Mouse (Mus musculus) liver, postnatal 0 days (tissue): ENCODE measurements at regions not wholly inside any gene's neighbourhood (a gene's known extent, or its start where the extent isn't known, plus 50 kb on each side); places are given as distances from the start of the nearest gene placed in this dataset.

ENCODE experiments used
- ATAC-seq: fragments of 200-750 bp; cut with Nextera tagmentation; 2 replicates; pipeline ENCODE4 v1.8.0; 2017; ENCODE audit warnings: mild to moderate bottlenecking, moderate library complexity
- DNase-seq: peaks from one replicate; pipeline ENCODE4 v3.0.0-alpha.2; 2016
- H3K27ac ChIP-seq: fragments of 300-500 bp; sonication (generic); 2 replicates; pipeline ENCODE4 v1.5.1; 2014; ENCODE audit warnings: antibody characterized with exemption, moderate library complexity, mild to moderate bottlenecking, low read depth
- H3K27me3 ChIP-seq: fragments of 300-500 bp; sonication (generic); 2 replicates; pipeline ENCODE4 v1.6.1; 2014; ENCODE audit warnings: low read length, control low read depth, mixed read lengths; ENCODE audit not compliant: insufficient read depth
- H3K36me3 ChIP-seq: fragments of 300-500 bp; sonication (generic); replicated peaks from 2 replicates; pipeline ENCODE4 v1.6.1; 2014; ENCODE audit warnings: mild to moderate bottlenecking, control low read depth, low read length, moderate library complexity, mixed read lengths; ENCODE audit not compliant: insufficient read depth
- H3K4me1 ChIP-seq: fragments of 300-500 bp; sonication (generic); 2 replicates; pipeline ENCODE4 v1.6.1; 2014; ENCODE audit warnings: antibody characterized with exemption, mild to moderate bottlenecking, control low read depth; ENCODE audit not compliant: insufficient read depth
- H3K4me2 ChIP-seq: fragments of 300-500 bp; sonication (generic); 2 replicates; pipeline ENCODE4 v1.6.1; 2014; ENCODE audit warnings: low read depth, mild to moderate bottlenecking, low read length, moderate library complexity, mixed read lengths
- H3K4me3 ChIP-seq: fragments of 300-500 bp; sonication (generic); 2 replicates; pipeline ENCODE4 v1.5.1; 2014; ENCODE audit warnings: low read depth, low read length
- H3K9ac ChIP-seq: fragments of 300-500 bp; sonication (generic); replicated peaks from 2 replicates; pipeline ENCODE4 v1.6.1; 2014; ENCODE audit warnings: mild to moderate bottlenecking, moderate library complexity
- H3K9me3 ChIP-seq: fragments of 300-500 bp; sonication (generic); 2 replicates; pipeline ENCODE4 v1.6.1; 2016; ENCODE audit warnings: mild to moderate bottlenecking, control low read depth, low read length, mixed read lengths
- CTCF ChIP-seq: sonication (generic); IDR thresholded peaks from 2 replicates; pipeline ENCODE4 v1.5.1; 2016; ENCODE audit warnings: antibody characterized with exemption, low read depth
- EP300 ChIP-seq: IDR thresholded peaks from 2 replicates; pipeline ENCODE4 v1.6.1; 2016; ENCODE audit warnings: antibody characterized with exemption, low read depth, mild to moderate bottlenecking
- WGBS: fragments of 180-500 bp; shearing (Covaris S2); extraction: QIAGEN DNeasy Blood & Tissue Kit; methylation state at CpG from one replicate; pipeline ENCODE4 v1.1.7; 2014; ENCODE audit not compliant: insufficient replicate concordance; 5-methylcytosine and 5-hydroxymethylcytosine counted together

GRCm38 (mm10) chr10:51952021-51952420 lies 70.3 kb upstream of the Vgll2 start:
- Histone ChIP-seq H3K4me1 (no peaks in the 10 kb centered on the region), H3K4me2 (no peak overlapping the region), H3K9ac (no peak overlapping the region)

DNA sequence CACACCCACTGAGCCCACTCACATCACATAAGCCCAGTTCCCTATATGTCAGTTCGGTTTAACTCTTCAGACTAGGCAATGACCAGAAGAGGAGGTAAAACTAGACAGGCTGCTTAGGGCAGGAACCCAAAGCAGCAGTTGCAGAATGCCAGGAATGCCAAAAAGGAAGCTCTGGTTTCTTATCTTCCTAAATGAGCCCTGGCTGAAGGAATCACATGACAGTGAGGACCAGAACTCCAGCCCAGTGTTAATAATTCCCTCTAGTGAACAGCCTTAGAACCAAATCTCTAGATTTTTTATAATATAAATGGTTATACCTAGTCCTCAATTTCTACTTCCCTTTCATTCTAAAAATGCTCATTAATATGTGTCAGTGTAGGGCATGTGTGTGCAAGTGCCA lies 65.8 kb upstream of the Vgll2 start:
- 31% methylated on average over 1 of the region's 1 CpGs for WGBS
- Histone ChIP-seq H3K4me3 (no peak overlapping the region), H3K9ac (no peak overlapping the region), H3K27me3 (no peaks in the 10 kb centered on the region), H3K36me3 (no peaks in the 10 kb centered on the region), H3K4me1 (no peaks in the 10 kb centered on the region), H3K9me3 (no peaks in the 10 kb centered on the region), H3K4me2 (no peak overlapping the region), H3K27ac (no peak overlapping the region)
- DNase-seq, result no peak
- TF ChIP-seq CTCF, result no peak
- TF ChIP-seq EP300, result no peak
- ATAC-seq, result no peak

More at GRCm38 (mm10) chr10:51952021-51952420, 70.3 kb upstream of the Vgll2 start:
- Histone ChIP-seq H3K27ac (no peak overlapping the region), H3K4me3 (no peak overlapping the region), H3K9me3 (no peaks in the 10 kb centered on the region), H3K27me3 (no peaks in the 10 kb centered on the region), H3K36me3 (no peaks in the 10 kb centered on the region)
- ATAC-seq, result no peak
- peak; percentile 32 for TF ChIP-seq CTCF
- no peak for TF ChIP-seq EP300
- 67% methylated on average over 4 of the region's 4 CpGs for WGBS
- DNase-seq, result no peak

- Histone ChIP-seq H3K27me3 (no peaks in the 10 kb centered on the region), H3K36me3 (no peaks in the 10 kb centered on the region), H3K9me3 (no peaks in the 10 kb centered on the region), H3K27ac (no peak overlapping the region), H3K4me2 (no peak overlapping the region), H3K9ac (no peak overlapping the region), H3K4me3 (no peak overlapping the region), H3K4me1 (no peaks in the 10 kb centered on the region)
- DNase-seq (no peak), ATAC-seq (no peak)
- WGBS, result 36% methylated on average over 2 of the region's 2 CpGs
- no peak for TF ChIP-seq CTCF
- no peak for TF ChIP-seq EP300
These were observed 60.8 kb upstream of the Vgll2 start for GRCm38 (mm10) chr10:51961497-51961896.

DNA sequence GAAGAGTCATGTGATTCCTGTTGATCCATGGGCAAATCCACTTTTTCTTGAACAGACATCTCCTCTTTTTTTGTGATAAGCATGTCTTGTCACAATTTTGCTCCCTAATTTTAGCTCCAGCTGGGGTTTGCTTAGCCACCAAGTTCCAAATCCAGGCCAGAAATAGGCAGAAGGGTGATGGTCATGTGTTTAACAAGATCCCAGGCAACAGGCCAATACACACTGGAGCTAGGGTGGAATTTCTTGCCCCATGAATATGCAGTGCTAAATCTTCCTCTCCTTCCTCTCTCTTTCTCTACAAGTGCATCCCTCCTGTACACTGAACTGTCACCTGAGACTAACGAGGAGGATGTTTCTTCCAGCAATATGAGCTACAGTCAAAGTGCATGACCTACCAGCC lies 58.6 kb upstream of the Vgll2 start:
- no peak for TF ChIP-seq CTCF
- no peak for TF ChIP-seq EP300
- H3K4me3 ChIP-seq, result no peak overlapping the region
- no peak overlapping the region for H3K27ac ChIP-seq
- H3K27me3 ChIP-seq, result no peaks in the 10 kb centered on the region
- whole genome bisulfite sequencing, result 65% methylated on average over 1 of the region's 1 CpGs
- H3K4me2 ChIP-seq, result no peak overlapping the region
- H3K36me3 ChIP-seq, result no peaks in the 10 kb centered on the region
- ATAC-seq (no peak), DNase-seq (no peak)
- no peak overlapping the region for H3K9ac ChIP-seq
- H3K4me1 ChIP-seq, result no peaks in the 10 kb centered on the region
- H3K9me3 ChIP-seq, result no peaks in the 10 kb centered on the region

GRCm38 (mm10) chr10:51970113-51970512 lies 52.2 kb upstream of the Vgll2 start:
- Histone ChIP-seq H3K27me3 (no peaks in the 10 kb centered on the region), H3K4me2 (no peak overlapping the region), H3K27ac (no peak overlapping the region), H3K9ac (no peak overlapping the region), H3K36me3 (no peaks in the 10 kb centered on the region), H3K9me3 (no peaks in the 10 kb centered on the region), H3K4me1 (no peaks in the 10 kb centered on the region), H3K4me3 (no peak overlapping the region)
- TF ChIP-seq EP300 (no peak), CTCF (no peak)
- ATAC-seq, result no peak
- 61% methylated on average over 9 of the region's 9 CpGs for WGBS
- DNase-seq, result no peak
